Mouse (Mus musculus): Measurements from ENCODE around the gene Sfxn5.

- no peak for TF ChIP-seq GATA1 (IDR thresholded peaks at IDR 0.05; ENCODE audit: borderline replicate concordance, low read length)
- no peak for TF ChIP-seq FLI1 (IDR thresholded peaks at IDR 0.05; ENCODE audit: low read length)
Measured at GRCm38 (mm10) chr6:85237595-85238337, 95.5 kb downstream of the Sfxn5 start.
